Mouse (Mus musculus) lung, embryonic 16.5 days (tissue): ENCODE results near the gene Kcna4. TPM values are rescaled to one million over a fixed set of nuclear protein-coding genes. Genes with fewer than 3 reads are reported as not detected.

ENCODE experiments used
- polyA plus RNA-seq: library from polyadenylated mRNA; unstranded; fragments of >200 nt; fragmentation: Nextera tagmentation; extraction: Ambion mirVana; gene quantifications from 2 replicates; pipeline ENCODE4 v1.2.1, GENCODE M21; 2015

Gene Kcna4
- polyA plus RNA-seq, 1 experiment from 2014 or later, result 0.33 TPM

Other genes starting within 250 kb of the Kcna4 start
- gene Fshb, start 231.0 kb upstream of the Kcna4 start, polyA plus RNA-seq, result not detected in 2 replicates